Mouse (Mus musculus) myocyte (in vitro differentiated cells): ENCODE results near the gene Rsph14. TPM values are rescaled to one million over a fixed set of nuclear protein-coding genes. Genes with fewer than 3 reads are reported as not detected.

Source experiments
- H3K27me3 ChIP-seq: one replicate; pipeline ENCODE4 v1.6.1; 2011; ENCODE audit not compliant: control insufficient read depth, insufficient read depth, insufficient read length
- H3K36me3 ChIP-seq: one replicate; pipeline ENCODE4 v1.6.1; 2011; ENCODE audit not compliant: control insufficient read depth, insufficient read depth
- H3K4me2 ChIP-seq: one replicate; pipeline ENCODE4 v1.6.1; 2011; ENCODE audit warnings: low read depth, control low read depth
- H3K4me3 ChIP-seq: one replicate; pipeline ENCODE4 v1.5.1; 2011; ENCODE audit warnings: mild to moderate bottlenecking, control low read depth, moderate library complexity
- H3K79me2 ChIP-seq: one replicate; pipeline ENCODE4 v1.6.1; 2011; ENCODE audit not compliant: control insufficient read depth, insufficient read depth
- H3ac ChIP-seq: one replicate; pipeline ENCODE4 v1.6.1; 2011; ENCODE audit not compliant: control insufficient read depth, insufficient read length
- CEBPB ChIP-seq: IDR thresholded peaks from 2 replicates; pipeline ENCODE4 v1.6.1; 2011; ENCODE audit warnings: mild to moderate bottlenecking, moderate library complexity; ENCODE audit not compliant: poor library complexity, insufficient read depth, severe bottlenecking
- E2F4 ChIP-seq: IDR thresholded peaks from one replicate; pipeline ENCODE4 v1.6.1; 2011; ENCODE audit warnings: mild to moderate bottlenecking, control low read depth, moderate library complexity; ENCODE audit not compliant: insufficient read depth
- MAX ChIP-seq: IDR thresholded peaks from one replicate; pipeline ENCODE4 v1.6.1; 2011; ENCODE audit warnings: low read depth, mild to moderate bottlenecking, control low read depth
- MYOD1 ChIP-seq, 3 experiments: IDR thresholded peaks; one replicate each; pipeline ENCODE4 v1.6.1; 2011; ENCODE audit warnings: control low read depth in 2 of 3, low read depth in 2 of 3, mild to moderate bottlenecking in 2 of 3, moderate library complexity in 1 of 3; ENCODE audit not compliant: insufficient read length in 2 of 3, control insufficient read depth in 1 of 3
- MYOG ChIP-seq, 3 experiments: IDR thresholded peaks; one replicate each; pipeline ENCODE4 v1.6.1; 2011; ENCODE audit warnings: control low read depth in 2 of 3, low read depth in 2 of 3, mild to moderate bottlenecking in 2 of 3; ENCODE audit not compliant: insufficient read length in 2 of 3, control insufficient read depth in 1 of 3, insufficient read depth in 1 of 3
- POLR2A ChIP-seq: IDR thresholded peaks from one replicate; pipeline ENCODE4 v1.6.1; 2011; ENCODE audit warnings: low read depth, mild to moderate bottlenecking, control low read depth, moderate library complexity; ENCODE audit not compliant: insufficient read length
- POLR2AphosphoS2 ChIP-seq: IDR thresholded peaks from one replicate; pipeline ENCODE4 v1.6.1; 2011; ENCODE audit warnings: low read depth, control low read depth; ENCODE audit not compliant: insufficient read length
- REST ChIP-seq: IDR thresholded peaks from one replicate; pipeline ENCODE4 v1.6.1; 2011; ENCODE audit warnings: mild to moderate bottlenecking, control low read depth, moderate library complexity; ENCODE audit not compliant: insufficient read depth, insufficient read length
- SRF ChIP-seq: IDR thresholded peaks from one replicate; pipeline ENCODE4 v1.6.1; 2011; ENCODE audit warnings: low read depth; ENCODE audit not compliant: control insufficient read depth, insufficient read length
- TCF12 ChIP-seq: IDR thresholded peaks from one replicate; pipeline ENCODE4 v1.6.1; 2011; ENCODE audit warnings: mild to moderate bottlenecking, control low read depth; ENCODE audit not compliant: poor library complexity, insufficient read depth, severe bottlenecking
- TCF3 ChIP-seq: IDR thresholded peaks from one replicate; pipeline ENCODE4 v1.6.1; 2011; ENCODE audit warnings: low read depth, control low read depth; ENCODE audit not compliant: insufficient read length
- USF1 ChIP-seq: IDR thresholded peaks from one replicate; pipeline ENCODE4 v1.6.1; 2011; ENCODE audit warnings: low read depth, mild to moderate bottlenecking, control low read depth, moderate library complexity
- polyA plus RNA-seq: library from polyadenylated mRNA; unstranded; fragments of >200 nt; fragmentation: generic; extraction: Trizol; gene quantifications from one replicate; pipeline ENCODE4 v1.2.1, GENCODE M21; 2012; ENCODE audit warnings: missing spikeins

Gene Rsph14
- polyA plus RNA-seq, 1 experiment, result not detected

DNA sequence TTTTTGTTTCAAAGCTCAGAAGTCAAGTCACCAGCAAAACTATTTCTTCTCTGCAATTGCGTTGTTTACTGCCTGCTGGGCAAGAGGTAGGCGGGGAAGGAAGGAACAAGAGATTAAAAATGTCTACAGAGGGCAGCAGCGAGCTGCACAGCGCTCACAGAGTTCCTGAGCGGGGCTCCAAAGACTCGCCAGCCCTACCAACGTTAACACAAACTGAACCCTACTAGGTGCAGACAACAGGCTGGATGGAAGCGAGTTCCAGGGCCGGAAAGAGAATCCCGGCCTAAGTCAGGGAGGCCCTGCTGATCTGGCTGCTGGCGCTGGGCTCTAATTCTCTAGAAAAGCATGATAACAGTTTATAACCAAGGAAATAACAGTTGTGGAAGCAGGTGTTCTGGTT lies 27.0 kb upstream of the Rsph14 start:
- Histone ChIP-seq H3K4me3 (peak overlapping the region; percentile 26), H3K79me2 (peaks cover 29% of the 10 kb centered on the region), H3K27me3 (no peaks in the 10 kb centered on the region), H3K36me3 (no peaks in the 10 kb centered on the region), H3K4me2 (peak overlapping the region; percentile 96), H3ac (no peak overlapping the region)
- no peak for TF ChIP-seq MYOD1 (IDR thresholded peaks at IDR 0.05; ENCODE audit: control insufficient read depth in 1 of 3, insufficient read length in 2 of 3, low read depth in 2 of 3)
- no peak for TF ChIP-seq MAX
- TF ChIP-seq TCF3, result no peak
- no peak for TF ChIP-seq POLR2AphosphoS2
- no peak for TF ChIP-seq CEBPB
- no peak for TF ChIP-seq E2F4
- no peak for TF ChIP-seq MYOG (IDR thresholded peaks at IDR 0.05; ENCODE audit: control insufficient read depth in 1 of 3, insufficient read depth in 1 of 3, insufficient read length in 2 of 3, low read depth in 2 of 3)
- no peak for TF ChIP-seq USF1
- TF ChIP-seq POLR2A, result no peak
- no peak for TF ChIP-seq REST
- no peak for TF ChIP-seq SRF
- TF ChIP-seq TCF12, result no peak

DNA sequence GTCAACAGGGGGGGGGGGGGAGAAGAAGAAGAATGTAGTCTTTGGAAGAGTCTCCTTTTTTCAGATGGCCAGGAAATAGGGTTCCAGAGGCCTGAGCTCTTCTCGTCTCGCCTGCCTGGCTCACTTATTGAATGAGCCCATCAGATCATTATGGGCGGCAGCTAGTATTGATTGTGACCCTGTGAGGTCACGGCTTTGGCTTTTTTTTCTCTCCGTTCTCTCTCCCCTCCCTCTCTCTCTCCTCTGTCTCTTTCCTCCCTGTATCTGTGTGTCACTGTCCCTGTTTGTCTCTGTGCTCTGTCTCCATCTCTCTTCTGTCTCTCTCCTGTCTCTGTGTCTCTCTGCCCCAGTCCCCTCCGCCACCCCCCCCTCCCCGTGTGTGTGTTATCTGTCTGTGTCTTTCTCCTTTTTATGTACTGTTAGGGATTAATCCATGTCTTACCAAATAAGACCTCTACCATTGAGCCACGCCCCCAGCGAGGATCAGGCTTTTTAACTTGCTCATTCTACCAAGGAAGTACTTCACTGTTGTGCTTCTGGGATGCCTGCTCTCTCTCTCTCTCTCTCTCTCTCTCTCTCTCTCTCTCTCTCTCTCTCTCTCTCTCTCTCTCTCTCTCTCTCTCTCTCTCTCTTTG lies 26.5 kb upstream of the Rsph14 start:
- TF ChIP-seq TCF3 (no peak), POLR2AphosphoS2 (no peak), MYOD1 (IDR thresholded peaks at IDR 0.05; ENCODE audit: control insufficient read depth in 1 of 3, insufficient read length in 2 of 3, low read depth in 2 of 3) (no peak), USF1 (no peak), SRF (no peak), CEBPB (no peak), POLR2A (no peak), TCF12 (no peak), E2F4 (no peak), REST (no peak), MAX (no peak), MYOG (IDR thresholded peaks at IDR 0.05; ENCODE audit: control insufficient read depth in 1 of 3, insufficient read depth in 1 of 3, insufficient read length in 2 of 3, low read depth in 2 of 3) (no peak)
- H3K36me3 ChIP-seq, result no peaks in the 10 kb centered on the region
- no peak overlapping the region for H3ac ChIP-seq
- H3K4me3 ChIP-seq, result peak overlapping the region; percentile 26
- peaks cover 24% of the 10 kb centered on the region for H3K79me2 ChIP-seq
- H3K4me2 ChIP-seq, result peak overlapping the region; percentile 96
- H3K27me3 ChIP-seq, result no peaks in the 10 kb centered on the region

DNA sequence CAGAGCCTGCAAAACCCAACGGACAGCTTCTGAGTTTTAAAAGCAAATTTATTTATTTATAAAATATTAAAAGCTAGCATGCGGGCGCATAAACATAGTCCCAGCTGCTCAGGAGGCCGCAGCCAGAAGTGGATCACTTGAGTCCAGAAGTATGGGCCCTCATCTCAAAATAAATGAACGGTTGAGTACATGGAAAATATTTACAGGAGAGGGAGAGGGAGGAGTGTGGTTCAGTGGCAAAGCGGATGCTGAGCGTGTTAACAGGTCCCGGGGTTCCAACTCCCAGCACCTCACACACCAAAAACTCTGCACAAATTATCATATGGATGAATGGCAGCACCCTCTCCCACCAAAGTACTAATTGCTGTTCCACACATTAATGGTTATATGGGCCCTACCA lies 25.9 kb upstream of the Rsph14 start:
- no peak overlapping the region for H3ac ChIP-seq
- no peak for TF ChIP-seq USF1
- TF ChIP-seq TCF3, result no peak

DNA sequence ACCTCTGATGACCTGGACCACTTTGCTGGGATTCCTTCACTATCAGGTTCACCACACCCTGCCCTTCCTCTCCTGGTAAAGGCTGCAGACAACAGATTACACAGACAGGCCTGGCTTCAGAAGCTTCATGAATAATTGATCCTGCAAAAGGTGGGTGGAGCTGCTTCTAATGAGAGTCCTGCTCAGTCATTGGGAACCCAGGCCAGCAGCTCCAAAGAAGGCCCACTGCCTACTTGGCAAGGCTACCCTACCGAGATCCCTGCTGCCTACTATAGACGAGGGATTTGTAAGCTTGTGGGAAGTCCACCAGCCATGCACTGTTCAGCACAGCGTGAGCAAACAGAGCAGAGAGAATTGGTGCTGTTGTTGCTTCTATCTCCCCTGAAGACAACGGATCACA lies 23.9 kb upstream of the Rsph14 start:
- TF ChIP-seq REST (no peak), MYOG (IDR thresholded peaks at IDR 0.05; ENCODE audit: control insufficient read depth in 1 of 3, insufficient read depth in 1 of 3, insufficient read length in 2 of 3, low read depth in 2 of 3) (no peak), MYOD1 (IDR thresholded peaks at IDR 0.05; ENCODE audit: control insufficient read depth in 1 of 3, insufficient read length in 2 of 3, low read depth in 2 of 3) (no peak), USF1 (no peak)
- no peaks in the 10 kb centered on the region for H3K36me3 ChIP-seq
- H3K27me3 ChIP-seq, result no peaks in the 10 kb centered on the region
- no peak overlapping the region for H3K4me3 ChIP-seq
- H3K79me2 ChIP-seq, result peaks cover under 1% of the 10 kb centered on the region
- no peak overlapping the region for H3K4me2 ChIP-seq
- H3ac ChIP-seq, result no peak overlapping the region

More for the DNA sequence above, 25.9 kb upstream of the Rsph14 start:
- Histone ChIP-seq H3K4me2 (no peak overlapping the region), H3K4me3 (no peak overlapping the region), H3K27me3 (no peaks in the 10 kb centered on the region), H3K79me2 (peaks cover 19% of the 10 kb centered on the region), H3K36me3 (no peaks in the 10 kb centered on the region)

DNA sequence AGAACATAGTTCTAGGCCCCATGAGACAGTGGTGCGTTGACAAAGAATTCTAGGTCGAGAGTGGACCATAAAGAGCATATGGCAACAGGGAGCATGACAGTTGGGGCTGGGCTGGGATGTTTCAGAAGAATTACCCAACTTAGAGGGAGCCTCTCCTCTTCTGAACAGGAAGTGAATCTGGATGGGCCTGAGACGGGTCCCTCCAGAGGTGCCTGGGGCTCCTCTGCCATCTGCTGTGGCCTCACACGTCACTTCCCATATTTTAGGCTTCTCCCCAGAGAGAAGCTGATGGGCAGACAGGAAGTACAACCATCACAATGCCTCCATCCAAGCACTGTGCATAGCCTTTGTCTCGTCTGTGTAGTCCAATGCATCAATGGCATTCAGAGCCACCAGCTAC lies 23.3 kb upstream of the Rsph14 start:
- Histone ChIP-seq H3K4me3 (no peak overlapping the region), H3K27me3 (no peaks in the 10 kb centered on the region), H3ac (no peak overlapping the region), H3K4me2 (no peak overlapping the region), H3K79me2 (no peaks in the 10 kb centered on the region), H3K36me3 (no peaks in the 10 kb centered on the region)
- no peak for TF ChIP-seq MYOD1 (IDR thresholded peaks at IDR 0.05; ENCODE audit: control insufficient read depth in 1 of 3, insufficient read length in 2 of 3, low read depth in 2 of 3)
- no peak for TF ChIP-seq SRF
- TF ChIP-seq TCF12, result no peak
- no peak for TF ChIP-seq MAX
- no peak for TF ChIP-seq MYOG (IDR thresholded peaks at IDR 0.05; ENCODE audit: control insufficient read depth in 1 of 3, insufficient read depth in 1 of 3, insufficient read length in 2 of 3, low read depth in 2 of 3)
- no peak for TF ChIP-seq E2F4
- TF ChIP-seq POLR2AphosphoS2, result no peak
- TF ChIP-seq TCF3, result no peak
- TF ChIP-seq USF1, result no peak
- no peak for TF ChIP-seq POLR2A
- no peak for TF ChIP-seq REST
- TF ChIP-seq CEBPB, result no peak
